Mouse (Mus musculus) liver, adult 2 months (tissue): Measurements from ENCODE around the gene Pard6b. TPM values are rescaled to one million over a fixed set of nuclear protein-coding genes. Genes with fewer than 3 reads are reported as not detected.

Source experiments
- DNase-seq: peaks from one replicate; pipeline ENCODE4 v3.0.0-alpha.2; 2011; ENCODE audit warnings: low read depth, low spot score; ENCODE audit errors: extremely low read depth
- H3K27ac ChIP-seq: fragments of 200-500 bp; replicated peaks from 2 replicates; pipeline ENCODE4 v1.5.1; 2012; ENCODE audit warnings: low read depth, mild to moderate bottlenecking, control low read depth, inconsistent platforms, low read length; ENCODE audit not compliant: insufficient read depth
- H3K27me3 ChIP-seq: fragments of 200-500 bp; 2 replicates; pipeline ENCODE4 v1.6.1; 2012; ENCODE audit warnings: mild to moderate bottlenecking, moderate library complexity, low read length, inconsistent platforms; ENCODE audit not compliant: control insufficient read depth, insufficient read depth
- H3K36me3 ChIP-seq: fragments of 200-500 bp; 2 replicates; pipeline ENCODE4 v1.6.1; 2012; ENCODE audit warnings: low read length, inconsistent platforms; ENCODE audit not compliant: control insufficient read depth, insufficient read depth
- H3K4me1 ChIP-seq: fragments of 200-500 bp; 2 replicates; pipeline ENCODE4 v1.6.1; 2011; ENCODE audit warnings: low read length; ENCODE audit not compliant: control insufficient read depth, insufficient read depth
- H3K4me3 ChIP-seq: fragments of 200-500 bp; 2 replicates; pipeline ENCODE4 v1.5.1; 2011; ENCODE audit warnings: low read depth, mild to moderate bottlenecking, control low read depth, low read length, moderate library complexity; ENCODE audit not compliant: insufficient read depth
- H3K79me2 ChIP-seq: fragments of 200-500 bp; 2 replicates; pipeline ENCODE4 v1.6.1; 2012; ENCODE audit warnings: inconsistent platforms, mild to moderate bottlenecking, low read length, moderate library complexity; ENCODE audit not compliant: control insufficient read depth, insufficient read depth
- H3K9ac ChIP-seq: fragments of 200-500 bp; 2 replicates; pipeline ENCODE4 v1.6.1; 2012; ENCODE audit warnings: low read depth, mild to moderate bottlenecking, control low read depth, inconsistent platforms, low read length
- CTCF ChIP-seq: fragments of 200-500 bp; IDR thresholded peaks from 2 replicates; pipeline ENCODE4 v1.5.1; 2011; ENCODE audit warnings: low read depth, low read length, control low read depth
- POLR2A ChIP-seq: fragments of 200-500 bp; IDR thresholded peaks from 2 replicates; pipeline ENCODE4 v1.6.1; 2011; ENCODE audit warnings: low read length, control low read depth; ENCODE audit not compliant: insufficient read depth; ENCODE audit errors: extremely low read depth
- WGBS: fragments of 180-500 bp; shearing (Covaris S2); methylation state at CpG from one replicate; pipeline ENCODE4 v1.1.7; 2018; 5-methylcytosine and 5-hydroxymethylcytosine counted together
- polyA plus RNA-seq: library from polyadenylated mRNA; depleted of rRNA; stranded (reverse); fragments of >200 nt; gene quantifications from 2 replicates; pipeline ENCODE4 v1.2.3, GENCODE M21; 2012
- total RNA-seq: library from RNA; depleted of rRNA; stranded (reverse); fragments of >200 nt; gene quantifications from 2 replicates; pipeline ENCODE4 v1.2.3, GENCODE M21; 2014

Gene Pard6b
- total and polyA plus RNA-seq, 2 experiments = 1.7 to 5.3 TPM

GRCm38 (mm10) chr2:168072436-168073131 is 8.2 kb upstream of the Pard6b start:
- Histone ChIP-seq H3K27ac (no peak overlapping the region), H3K36me3 (no peaks in the 10 kb centered on the region), H3K27me3 (no peaks in the 10 kb centered on the region), H3K9ac (no peak overlapping the region), H3K4me3 (no peak overlapping the region), H3K4me1 (no peaks in the 10 kb centered on the region), H3K79me2 (no peaks in the 10 kb centered on the region)
- no peak for DNase-seq
- TF ChIP-seq POLR2A = no peak
- 68% methylated on average over 12 of the region's 12 CpGs for WGBS

- Histone ChIP-seq H3K4me1 (no peaks in the 10 kb centered on the region), H3K79me2 (no peaks in the 10 kb centered on the region), H3K9ac (no peak overlapping the region), H3K4me3 (no peak overlapping the region), H3K27ac (no peak overlapping the region), H3K36me3 (no peaks in the 10 kb centered on the region), H3K27me3 (no peaks in the 10 kb centered on the region)
- TF ChIP-seq POLR2A (no peak), CTCF (no peak)
- DNase-seq = no peak
- 82% methylated on average over 5 of the region's 5 CpGs for WGBS
Measured at GRCm38 (mm10) chr2:168073722-168074121, 7.1 kb upstream of the Pard6b start.

GRCm38 (mm10) chr2:168074457-168074856 is 6.3 kb upstream of the Pard6b start:
- H3K4me1 ChIP-seq = no peaks in the 10 kb centered on the region
- TF ChIP-seq CTCF = no peak
- no peak for TF ChIP-seq POLR2A
- no peak for DNase-seq
- no peaks in the 10 kb centered on the region for H3K79me2 ChIP-seq
- H3K36me3 ChIP-seq = no peaks in the 10 kb centered on the region
- WGBS = 41% methylated on average over 3 of the region's 3 CpGs
- H3K4me3 ChIP-seq = no peak overlapping the region
- H3K27ac ChIP-seq = no peak overlapping the region
- no peaks in the 10 kb centered on the region for H3K27me3 ChIP-seq
- no peak overlapping the region for H3K9ac ChIP-seq

GRCm38 (mm10) chr2:168076840-168077576 is 3.8 kb upstream of the Pard6b start:
- Histone ChIP-seq H3K27me3 (no peaks in the 10 kb centered on the region), H3K36me3 (no peaks in the 10 kb centered on the region), H3K79me2 (0 out of 2 replicates have a peak, but pooled peaks cover 1% of the 10 kb centered on the region), H3K4me1 (peaks cover 3% of the 10 kb centered on the region), H3K9ac (no peak overlapping the region), H3K27ac (no peak overlapping the region), H3K4me3 (no peak overlapping the region)
- no peak for TF ChIP-seq POLR2A
- no peak for TF ChIP-seq CTCF
- no peak for DNase-seq
- 81% methylated on average over 20 of the region's 20 CpGs for WGBS

- no peak overlapping the region for H3K4me3 ChIP-seq
Measured at GRCm38 (mm10) chr2:168078107-168078830, 2.5 kb upstream of the Pard6b start.

More at GRCm38 (mm10) chr2:168078107-168078830, 2.5 kb upstream of the Pard6b start:
- H3K27ac ChIP-seq = no peak overlapping the region
- WGBS = 54% methylated on average over 15 of the region's 15 CpGs
- no peak for TF ChIP-seq POLR2A
- no peak for TF ChIP-seq CTCF
- no peaks in the 10 kb centered on the region for H3K27me3 ChIP-seq
- no peak for DNase-seq
- no peaks in the 10 kb centered on the region for H3K36me3 ChIP-seq
- H3K9ac ChIP-seq = no peak overlapping the region
- peaks cover 5% of the 10 kb centered on the region for H3K4me1 ChIP-seq
- H3K79me2 ChIP-seq = 0 out of 2 replicates have a peak, but pooled peaks cover 6% of the 10 kb centered on the region
